Mouse (Mus musculus) olfactory bulb, adult 2 months (tissue): Measurements from ENCODE around the gene Cap2.

Experiments
- CTCF ChIP-seq: fragments of 200-500 bp; IDR thresholded peaks from 2 replicates; pipeline ENCODE4 v1.5.1; 2012; ENCODE audit warnings: low read depth, mild to moderate bottlenecking, low read length, moderate library complexity; ENCODE audit not compliant: insufficient read depth
- POLR2A ChIP-seq: fragments of 200-500 bp; IDR thresholded peaks from 2 replicates; pipeline ENCODE4 v1.6.1; 2012; ENCODE audit warnings: mild to moderate bottlenecking, low read depth, low read length, moderate library complexity; ENCODE audit not compliant: insufficient read depth

GRCm38 (mm10) chr13:46468251-46468650 is 33.4 kb upstream of the Cap2 start:
- no peak for TF ChIP-seq CTCF
- TF ChIP-seq POLR2A, result no peak
